Mouse (Mus musculus) layer of hippocampus, postnatal 10 days (tissue): ENCODE measurements at regions not wholly inside any gene's neighbourhood (a gene's known extent, or its start where the extent isn't known, plus 50 kb on each side); places are given as distances from the start of the nearest gene placed in this dataset.

Experiments
- DNase-seq, 2 experiments: peaks; one replicate each; pipeline ENCODE4 v3.0.0; 2021; ENCODE audit warnings: low spot score in 2 of 2
- microRNA-seq, 2 experiments: library from miRNA; unstranded; fragments of <30 nt; microRNA quantifications; one replicate each; pipeline ENCODE4 v1.2.0; 2021

- peak; percentile 17 to 30 for DNase-seq
These were observed 179.1 kb upstream of the Lrrn1 start for GRCm38 (mm10) chr6:107350503-107350902.

- no peak for DNase-seq
These were observed 154.3 kb upstream of the Lrrn1 start for GRCm38 (mm10) chr6:107375274-107375673.

- DNase-seq = no peak
These were observed 151.1 kb upstream of the Lrrn1 start for GRCm38 (mm10) chr6:107378489-107378888.

GRCm38 (mm10) chr6:107380621-107381020 lies 148.9 kb upstream of the Lrrn1 start:
- no peak for DNase-seq

GRCm38 (mm10) chr6:107386094-107386678 lies 143.4 kb upstream of the Lrrn1 start:
- DNase-seq = no peak

GRCm38 (mm10) chr6:107389892-107390291 lies 139.7 kb upstream of the Lrrn1 start:
- DNase-seq = no peak

- no peak for DNase-seq
These were observed 135.0 kb upstream of the Lrrn1 start for GRCm38 (mm10) chr6:107394611-107395010.

GRCm38 (mm10) chr6:107415766-107416165 lies 113.8 kb upstream of the Lrrn1 start:
- DNase-seq = no peak

GRCm38 (mm10) chr6:107422091-107422490 lies 107.5 kb upstream of the Lrrn1 start:
- no peak for DNase-seq

- DNase-seq = no peak
These were observed 103.0 kb upstream of the Lrrn1 start for GRCm38 (mm10) chr6:107426529-107426928.

- DNase-seq = peak; percentile 41 to 55
These were observed 98.5 kb upstream of the Lrrn1 start for GRCm38 (mm10) chr6:107431033-107431432.

- no peak for DNase-seq
These were observed 87.5 kb upstream of the Lrrn1 start for GRCm38 (mm10) chr6:107442058-107442457.

- no peak for DNase-seq
These were observed 85.2 kb upstream of the Lrrn1 start for GRCm38 (mm10) chr6:107444336-107444735.

GRCm38 (mm10) chr6:107459220-107459619 lies 70.3 kb upstream of the Lrrn1 start:
- no peak for DNase-seq

- DNase-seq = no peak
These were observed 67.1 kb upstream of the Lrrn1 start for GRCm38 (mm10) chr6:107462440-107462839.

GRCm38 (mm10) chr6:107473395-107473794 lies 56.2 kb upstream of the Lrrn1 start:
- DNase-seq = no peak

GRCm38 (mm10) chr6:107474125-107474524 lies 55.4 kb upstream of the Lrrn1 start:
- DNase-seq = no peak

Small RNA genes lying in the stretch of these regions (microRNA-seq; reads per million reads assigned to microRNA genes)
- 0 reads per million in 2 experiments for gene Gm27690
